Mouse (Mus musculus): ENCODE measurements around the gene Shb. TPM values are rescaled to one million over a fixed set of nuclear protein-coding genes. Genes with fewer than 3 reads are reported as not detected.

Gene Shb
- 5.5 and 6.9 TPM in 2 replicates for polyA plus RNA-seq (2015; fragmentation: Nextera tagmentation; extraction: Ambion mirVana)

DNA sequence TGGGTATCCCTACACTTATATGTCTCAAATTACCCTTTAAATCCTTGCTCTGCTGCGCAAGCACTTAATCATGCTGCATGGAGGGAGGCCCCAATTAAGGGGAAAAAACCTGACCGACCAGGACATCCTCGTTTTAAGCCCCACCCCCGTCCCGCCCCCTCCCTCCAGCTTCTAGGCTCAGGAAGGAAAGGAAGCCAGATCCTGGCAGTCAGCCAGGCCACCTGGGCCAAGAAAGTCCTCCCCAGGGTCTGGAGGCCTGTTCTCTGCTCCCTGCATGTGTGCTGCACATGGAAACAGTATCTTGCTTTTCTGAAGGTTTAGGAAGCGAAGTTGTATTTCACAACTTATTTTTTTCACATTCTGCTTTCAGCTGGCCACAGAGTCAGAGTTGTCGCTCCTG lies at the start of gene Shb:
TSS of gene Shb (minus strand) at position 96 of the 400 bp plus-strand sequence.
- H3K27me3 ChIP-seq (ENCODE audit: control insufficient read depth, insufficient read depth, low read length), result no peaks in the 10 kb centered on the region
- H3K9me3 ChIP-seq (ENCODE audit: control insufficient read depth, low read length), result no peaks in the 10 kb centered on the region
- WGBS, result 4% methylated on average over 7 of the region's 7 CpGs
- peak within 1 kb of the TSS; percentile 83 for H3K4me3 ChIP-seq (ENCODE audit: low read depth, low read length)
- no peak for TF ChIP-seq EP300 (optimal IDR thresholded peaks at IDR 0.05)
- TF ChIP-seq CTCF (IDR thresholded peaks at IDR 0.05; ENCODE audit: low read depth), result no peak
- ATAC-seq (ENCODE audit: low FRiP score, low TSS enrichment) (peak; percentile 13; the same call in 1 of the 2 replicates), DNase-seq (ENCODE audit: low spot score) (peak; percentile 93)
- no peaks in the 10 kb centered on the region for H3K36me3 ChIP-seq (ENCODE audit: control insufficient read depth, insufficient read depth, low read length)
- H3K9ac ChIP-seq (ENCODE audit: low read length), result no peak within 1 kb of the TSS
- H3K27ac ChIP-seq (replicated peaks), result peak within 1 kb of the TSS; percentile 98
- H3K4me2 ChIP-seq (replicated peaks; ENCODE audit: low read depth), result peak within 1 kb of the TSS; percentile 97
- H3K4me1 ChIP-seq (replicated peaks; ENCODE audit: control insufficient read depth, insufficient read depth), result peaks cover 3% of the 10 kb centered on the region

GRCm38 (mm10) chr4:45581095-45581494 lies 48.8 kb upstream of the Shb start:
- no peaks in the 10 kb centered on the region for H3K9me3 ChIP-seq (ENCODE audit: control insufficient read depth, low read length)
- ATAC-seq (ENCODE audit: low FRiP score, low TSS enrichment), result no peak
- WGBS, result 94% methylated on average over 6 of the region's 6 CpGs

DNA sequence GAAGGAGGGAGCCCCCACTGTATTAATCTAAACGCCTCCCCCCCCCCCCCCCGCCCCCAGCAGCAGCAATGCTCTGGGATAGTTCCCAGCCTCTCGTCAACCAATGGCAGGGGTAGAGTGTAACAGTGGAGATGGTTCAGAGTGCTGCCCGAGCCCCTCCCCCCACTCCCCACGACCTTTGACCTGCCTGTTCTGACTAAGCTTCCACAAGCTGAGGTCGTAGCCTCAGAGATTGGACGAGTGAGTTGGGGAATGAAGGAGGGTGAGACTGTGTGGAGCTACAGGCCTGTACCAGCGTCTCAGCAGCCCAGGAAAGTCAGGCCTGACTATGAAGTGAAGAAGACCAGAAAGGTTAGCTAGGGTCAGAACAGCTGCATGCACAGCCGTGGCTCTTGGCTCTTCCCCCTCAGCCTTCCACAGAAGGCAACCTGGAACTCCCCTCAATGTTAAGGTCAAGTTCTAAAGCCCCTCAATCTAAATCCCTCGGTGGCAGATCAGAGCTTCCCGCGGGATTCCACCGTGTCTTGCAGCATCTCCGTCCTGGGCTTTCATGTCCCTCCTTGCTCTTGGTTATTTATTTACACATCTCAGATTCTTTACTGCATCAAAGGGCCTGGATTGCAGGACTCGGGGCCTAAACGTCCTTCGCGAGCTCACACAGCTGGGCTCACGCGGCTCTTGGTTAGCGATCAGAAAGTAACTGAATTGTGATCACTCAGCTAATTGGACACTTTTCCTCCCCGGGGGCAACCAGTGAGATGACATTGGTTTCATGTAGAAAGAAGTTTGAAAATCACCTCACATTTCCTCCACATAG lies 46.5 kb upstream of the Shb start:
- no peak for DNase-seq (ENCODE audit: low spot score)
- no peak overlapping the region for H3K27ac ChIP-seq (replicated peaks)
- H3K27me3 ChIP-seq (ENCODE audit: control insufficient read depth, insufficient read depth, low read length), result no peaks in the 10 kb centered on the region
- no peak overlapping the region for H3K4me3 ChIP-seq (ENCODE audit: low read depth, low read length)
- no peak overlapping the region for H3K4me2 ChIP-seq (replicated peaks; ENCODE audit: low read depth)
- H3K36me3 ChIP-seq (ENCODE audit: control insufficient read depth, insufficient read depth, low read length), result no peaks in the 10 kb centered on the region
- H3K9me3 ChIP-seq (ENCODE audit: control insufficient read depth, low read length), result no peaks in the 10 kb centered on the region
- ATAC-seq (ENCODE audit: low FRiP score, low TSS enrichment), result peak; percentile 40; the same call in 1 of the 2 replicates
- TF ChIP-seq CTCF (IDR thresholded peaks at IDR 0.05; ENCODE audit: low read depth) (no peak), EP300 (optimal IDR thresholded peaks at IDR 0.05) (no peak)
- peaks cover 2% of the 10 kb centered on the region for H3K4me1 ChIP-seq (replicated peaks; ENCODE audit: control insufficient read depth, insufficient read depth)
- H3K9ac ChIP-seq (ENCODE audit: low read length), result no peak overlapping the region
- WGBS, result 42% methylated on average over 22 of the region's 22 CpGs

More at GRCm38 (mm10) chr4:45581095-45581494, 48.8 kb upstream of the Shb start:
- Histone ChIP-seq H3K9ac (ENCODE audit: low read length) (no peak overlapping the region), H3K4me2 (replicated peaks; ENCODE audit: low read depth) (no peak overlapping the region), H3K27me3 (ENCODE audit: control insufficient read depth, insufficient read depth, low read length) (no peaks in the 10 kb centered on the region), H3K27ac (replicated peaks) (no peak overlapping the region), H3K4me3 (ENCODE audit: low read depth, low read length) (no peak overlapping the region), H3K36me3 (ENCODE audit: control insufficient read depth, insufficient read depth, low read length) (no peaks in the 10 kb centered on the region), H3K4me1 (replicated peaks; ENCODE audit: control insufficient read depth, insufficient read depth) (peaks cover 2% of the 10 kb centered on the region)
- TF ChIP-seq EP300 (optimal IDR thresholded peaks at IDR 0.05) (no peak), CTCF (IDR thresholded peaks at IDR 0.05; ENCODE audit: low read depth) (no peak)
- no peak for DNase-seq (ENCODE audit: low spot score)

DNA sequence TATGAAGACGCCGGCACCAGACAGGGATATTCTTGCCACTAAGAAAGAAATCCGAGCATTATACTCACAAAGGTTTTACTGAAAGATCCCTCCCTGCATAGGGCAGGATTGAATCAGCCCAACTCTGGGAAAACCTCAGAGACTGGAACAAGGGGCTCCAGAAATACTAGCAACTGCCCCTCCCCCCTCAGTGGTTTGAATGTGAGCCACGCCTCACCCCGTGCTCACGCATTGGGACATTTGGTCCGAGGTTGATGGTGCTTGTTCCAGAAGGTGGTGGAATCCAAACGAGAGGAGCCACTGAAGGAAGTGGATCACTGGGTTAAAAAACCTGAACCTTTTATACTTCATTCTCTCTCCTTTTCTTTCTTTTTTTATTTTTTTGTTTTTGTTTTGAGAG lies 45.4 kb upstream of the Shb start:
- Histone ChIP-seq H3K4me3 (ENCODE audit: low read depth, low read length) (no peak overlapping the region), H3K36me3 (ENCODE audit: control insufficient read depth, insufficient read depth, low read length) (no peaks in the 10 kb centered on the region), H3K4me2 (replicated peaks; ENCODE audit: low read depth) (no peak overlapping the region), H3K27ac (replicated peaks) (no peak overlapping the region), H3K4me1 (replicated peaks; ENCODE audit: control insufficient read depth, insufficient read depth) (peaks cover 1% of the 10 kb centered on the region), H3K9me3 (ENCODE audit: control insufficient read depth, low read length) (no peaks in the 10 kb centered on the region), H3K9ac (ENCODE audit: low read length) (no peak overlapping the region), H3K27me3 (ENCODE audit: control insufficient read depth, insufficient read depth, low read length) (no peaks in the 10 kb centered on the region)
- DNase-seq (ENCODE audit: low spot score) (no peak), ATAC-seq (ENCODE audit: low FRiP score, low TSS enrichment) (no peak)
- WGBS, result 49% methylated on average over 8 of the region's 8 CpGs
- TF ChIP-seq EP300 (optimal IDR thresholded peaks at IDR 0.05) (no peak), CTCF (IDR thresholded peaks at IDR 0.05; ENCODE audit: low read depth) (no peak)

- TF ChIP-seq CTCF (IDR thresholded peaks at IDR 0.05; ENCODE audit: low read depth) (no peak), EP300 (optimal IDR thresholded peaks at IDR 0.05) (no peak)
- Histone ChIP-seq H3K4me3 (ENCODE audit: low read depth, low read length) (no peak overlapping the region), H3K9ac (ENCODE audit: low read length) (no peak overlapping the region), H3K4me2 (replicated peaks; ENCODE audit: low read depth) (no peak overlapping the region), H3K36me3 (ENCODE audit: control insufficient read depth, insufficient read depth, low read length) (no peaks in the 10 kb centered on the region), H3K27me3 (ENCODE audit: control insufficient read depth, insufficient read depth, low read length) (no peaks in the 10 kb centered on the region), H3K9me3 (ENCODE audit: control insufficient read depth, low read length) (no peaks in the 10 kb centered on the region), H3K4me1 (replicated peaks; ENCODE audit: control insufficient read depth, insufficient read depth) (no peaks in the 10 kb centered on the region; the same call in 1 of the 2 replicates), H3K27ac (replicated peaks) (no peak overlapping the region)
- DNase-seq (ENCODE audit: low spot score) (no peak), ATAC-seq (ENCODE audit: low FRiP score, low TSS enrichment) (0 out of 2 replicates have a peak, but pooled peaks have one; percentile 21)
- WGBS, result 50% methylated on average over 15 of the region's 15 CpGs
Observed at GRCm38 (mm10) chr4:45574614-45575169, 42.4 kb upstream of the Shb start.

DNA sequence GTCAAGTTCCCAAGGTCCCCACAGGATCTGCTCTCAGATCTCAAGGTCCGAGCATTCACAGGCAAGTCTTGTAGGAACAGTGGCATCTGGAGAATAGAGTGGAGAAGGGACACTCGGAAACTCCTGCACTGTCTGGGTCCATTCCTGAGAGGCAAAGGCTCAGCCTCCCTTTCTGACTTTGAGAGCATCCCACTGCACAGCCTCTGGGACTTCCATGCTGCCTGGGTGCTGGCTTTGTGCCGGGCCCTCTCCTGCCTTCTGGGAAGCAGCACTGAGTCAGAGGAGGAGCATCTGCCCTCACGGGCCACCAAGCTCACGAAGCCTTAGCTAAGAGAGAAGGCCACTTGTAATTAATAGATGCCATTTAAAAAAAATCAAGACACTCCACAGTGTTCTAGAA lies 37.3 kb upstream of the Shb start:
- no peaks in the 10 kb centered on the region for H3K36me3 ChIP-seq (ENCODE audit: control insufficient read depth, insufficient read depth, low read length)
- H3K4me3 ChIP-seq (ENCODE audit: low read depth, low read length), result no peak overlapping the region
- no peak overlapping the region for H3K27ac ChIP-seq (replicated peaks)
- no peaks in the 10 kb centered on the region for H3K4me1 ChIP-seq (replicated peaks; ENCODE audit: control insufficient read depth, insufficient read depth)
- H3K9me3 ChIP-seq (ENCODE audit: control insufficient read depth, low read length), result no peaks in the 10 kb centered on the region
- ATAC-seq (ENCODE audit: low FRiP score, low TSS enrichment) (no peak), DNase-seq (ENCODE audit: low spot score) (no peak)
- TF ChIP-seq CTCF (IDR thresholded peaks at IDR 0.05; ENCODE audit: low read depth) (no peak), EP300 (optimal IDR thresholded peaks at IDR 0.05) (no peak)
- H3K27me3 ChIP-seq (ENCODE audit: control insufficient read depth, insufficient read depth, low read length), result no peaks in the 10 kb centered on the region
- H3K9ac ChIP-seq (ENCODE audit: low read length), result no peak overlapping the region
- 44% methylated on average over 5 of the region's 5 CpGs for WGBS
- no peak overlapping the region for H3K4me2 ChIP-seq (replicated peaks; ENCODE audit: low read depth)

Measured in stomach, postnatal 0 days (tissue).